11 mouse cellular contexts compared by ENCODE assay signal in the genomic region with DNA sequence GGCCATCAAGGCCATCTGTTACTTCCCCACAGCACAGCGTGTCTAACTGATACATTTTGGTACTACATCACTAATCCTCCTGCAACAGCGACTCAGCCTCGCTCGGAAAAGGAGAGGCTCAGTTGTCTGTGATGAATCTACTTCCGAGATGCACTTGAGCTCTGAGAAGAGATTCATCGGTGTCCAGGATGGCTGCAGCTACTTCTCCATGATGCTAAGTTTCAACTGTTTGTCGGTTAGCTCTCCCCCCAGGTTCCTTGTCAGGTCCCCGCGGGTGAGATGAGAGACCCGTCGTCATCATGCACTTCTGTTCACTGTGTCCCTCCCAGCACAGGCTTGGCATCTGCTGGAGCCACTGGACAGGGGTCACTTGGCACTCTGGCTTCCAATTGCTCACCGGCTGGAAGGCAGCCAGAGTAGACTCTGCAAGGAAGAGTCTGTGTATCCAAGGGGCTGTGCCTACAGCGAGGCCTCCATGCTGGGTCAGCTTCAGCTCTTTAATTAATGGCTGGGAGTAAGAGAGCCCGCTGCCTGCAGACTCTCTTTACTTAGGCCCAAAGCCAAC.
DNase-seq lines count a peak whose midpoint lies in the region; ATAC-seq lines count a peak whose summit lies in the region.
"Had no signal": no experiment of that assay in that cellular context is flagged by ENCODE, and none has a peak within 500 bp of the region (broad histone marks: within the 10 kb centered on the region; RNA-seq: fewer than 3 reads in every experiment).

No protein-coding gene starts in this region.

- WGBS in hindbrain, embryonic 10.5 days: 79% methylated on average over 14 of the region's 14 CpGs
- 73% methylated on average over 14 of the region's 14 CpGs for WGBS in hindbrain, embryonic 11.5 days
- 44% methylated on average over 14 of the region's 14 CpGs for WGBS in kidney, embryonic 16.5 days

- H3K4me2 ChIP-seq in hindbrain, embryonic 11.5 days (replicated peaks; ENCODE audit: low read depth, low read length): no peak overlapping the region
- no peak overlapping the region for H3K4me2 ChIP-seq in kidney, embryonic 16.5 days (replicated peaks; ENCODE audit: low read depth, low read length)

- no peaks in the 10 kb centered on the region for H3K9me3 ChIP-seq in hindbrain, embryonic 10.5 days
- no peaks in the 10 kb centered on the region for H3K9me3 ChIP-seq in hindbrain, embryonic 11.5 days (ENCODE audit: control insufficient read depth, low read length)
- H3K9me3 ChIP-seq in kidney, embryonic 16.5 days (ENCODE audit: low read length): no peaks in the 10 kb centered on the region

- H3K36me3 ChIP-seq in hindbrain, embryonic 10.5 days: no peaks in the 10 kb centered on the region
- H3K36me3 ChIP-seq in hindbrain, embryonic 11.5 days (ENCODE audit: control insufficient read depth, insufficient read depth, low read length): no peaks in the 10 kb centered on the region
- H3K36me3 ChIP-seq in kidney, embryonic 16.5 days (ENCODE audit: insufficient read depth, low read length): no peaks in the 10 kb centered on the region

- H3K4me1 ChIP-seq in hindbrain, embryonic 10.5 days (replicated peaks): peaks cover 9% of the 10 kb centered on the region
- no peaks in the 10 kb centered on the region for H3K4me1 ChIP-seq in hindbrain, embryonic 11.5 days (replicated peaks; ENCODE audit: control insufficient read depth, insufficient read depth, low read length)
- H3K4me1 ChIP-seq in kidney, embryonic 16.5 days (ENCODE audit: insufficient read depth, low read length): peaks cover 4% of the 10 kb centered on the region; the same call in 1 of the 2 replicates

- H3K27me3 ChIP-seq in hindbrain, embryonic 10.5 days (ENCODE audit: insufficient read depth, poor library complexity, severe bottlenecking): no peaks in the 10 kb centered on the region
- H3K27me3 ChIP-seq in hindbrain, embryonic 11.5 days (ENCODE audit: control insufficient read depth, insufficient read depth, low read length): no peaks in the 10 kb centered on the region
- no peaks in the 10 kb centered on the region for H3K27me3 ChIP-seq in kidney, embryonic 16.5 days (ENCODE audit: insufficient read depth, low read length)

- peak overlapping the region; percentile 23; the same call in 1 of the 2 replicates for H3K27ac ChIP-seq in hindbrain, embryonic 10.5 days
- no peak overlapping the region for H3K27ac ChIP-seq in hindbrain, embryonic 11.5 days (ENCODE audit: low read depth, low read length)
- no peak overlapping the region for H3K27ac ChIP-seq in kidney, embryonic 16.5 days (ENCODE audit: low read length)

- H3K4me3 ChIP-seq in hindbrain, embryonic 10.5 days: no peak overlapping the region
- no peak overlapping the region for H3K4me3 ChIP-seq in hindbrain, embryonic 11.5 days (ENCODE audit: low read depth, low read length)
- no peak overlapping the region for H3K4me3 ChIP-seq in kidney, embryonic 16.5 days (ENCODE audit: low read length)
- H3K4me3 ChIP-seq: myocyte had no signal

- DNase-seq in hindbrain, embryonic 10.5 days (ENCODE audit: low spot score): no peak
- no peak for DNase-seq in hindbrain, embryonic 11.5 days (ENCODE audit: low spot score)
- peak; percentile 44 for DNase-seq in Muller cell, postnatal 12 days (ENCODE audit: inconsistent ontology term)
- DNase-seq in cerebellum, adult 9-10 months: peak; percentile 75
- DNase-seq in embryo, embryonic 9.5 days (ENCODE audit: extremely low spot score): no peak
- DNase-seq in gastrocnemius, postnatal 25 days: no peak
- no peak for DNase-seq in spleen, postnatal 4 days (ENCODE audit: low spot score in 2 of 2)
- DNase-seq: B cell, adult 2 months; heart, postnatal 36 days had no signal

- no peak for ATAC-seq in hindbrain, embryonic 11.5 days (ENCODE audit: low FRiP score)
- ATAC-seq in kidney, embryonic 16.5 days (ENCODE audit: low FRiP score, low TSS enrichment): peak; percentile 80

- no peak overlapping the region for H3K9ac ChIP-seq in hindbrain, embryonic 11.5 days (ENCODE audit: low read depth, low read length)
- H3K9ac ChIP-seq in kidney, embryonic 16.5 days (replicated peaks; ENCODE audit: low read length): no peak overlapping the region

Comparison
In these comparisons a context has a peak if more than half of its experiments do, and no peak if none do; other contexts are left out.
1. DNase-seq: peak in Muller cell, postnatal 12 days (single experiment) and cerebellum, adult 9-10 months (single experiment); none in hindbrain, embryonic 10.5 days (single experiment), hindbrain, embryonic 11.5 days (single experiment), embryo, embryonic 9.5 days (single experiment), gastrocnemius, postnatal 25 days (single experiment) and spleen, postnatal 4 days (0 of 2).